Mouse (Mus musculus) ovary, postnatal 14 days (tissue): ENCODE data around the gene Smyd2.
A peak's percentile ranks its signal among the peaks of the same experiment; 100 is the strongest.

Experiments
- DNase-seq: peaks from one replicate; pipeline ENCODE4 v3.0.0; 2022; ENCODE audit warnings: low spot score

Smyd2 gene

GRCm38 (mm10) chr1:189921818-189922592, at the start of gene Smyd2:
Gene Smyd2, minus strand, starts transcription at chr1:189922363.
- DNase-seq, result peak; percentile 50

GRCm38 (mm10) chr1:189970381-189970780, 48.2 kb upstream of the Smyd2 start:
- DNase-seq, result no peak

GRCm38 (mm10) chr1:189968027-189968426, 45.9 kb upstream of the Smyd2 start:
- DNase-seq, result no peak

- no peak for DNase-seq
Observed at GRCm38 (mm10) chr1:189960481-189960880, 38.3 kb upstream of the Smyd2 start.

GRCm38 (mm10) chr1:189959802-189960201, 37.6 kb upstream of the Smyd2 start:
- DNase-seq, result no peak

GRCm38 (mm10) chr1:189951861-189952260, 29.7 kb upstream of the Smyd2 start:
- DNase-seq, result no peak

GRCm38 (mm10) chr1:189947411-189947810, 25.2 kb upstream of the Smyd2 start:
- DNase-seq, result no peak

GRCm38 (mm10) chr1:189946126-189946525, 24.0 kb upstream of the Smyd2 start:
- DNase-seq, result no peak

- DNase-seq, result no peak
Observed at GRCm38 (mm10) chr1:189941786-189942185, 19.6 kb upstream of the Smyd2 start.

GRCm38 (mm10) chr1:189936436-189937105, 14.4 kb upstream of the Smyd2 start:
- no peak for DNase-seq

- DNase-seq, result no peak
Observed at GRCm38 (mm10) chr1:189933480-189934202, 11.5 kb upstream of the Smyd2 start.

GRCm38 (mm10) chr1:189932976-189933375, 10.8 kb upstream of the Smyd2 start:
- no peak for DNase-seq

GRCm38 (mm10) chr1:189932190-189932589, 10.0 kb upstream of the Smyd2 start:
- no peak for DNase-seq

GRCm38 (mm10) chr1:189929896-189930295, 7.7 kb upstream of the Smyd2 start:
- no peak for DNase-seq

- peak; percentile 50 for DNase-seq
Observed at GRCm38 (mm10) chr1:189927644-189928043, 5.5 kb upstream of the Smyd2 start.

- no peak for DNase-seq
Observed at GRCm38 (mm10) chr1:189926279-189926678, 4.1 kb upstream of the Smyd2 start.

GRCm38 (mm10) chr1:189923871-189924568, 1.9 kb upstream of the Smyd2 start:
- no peak for DNase-seq

- DNase-seq, result no peak
Observed at GRCm38 (mm10) chr1:189923157-189923556, 994 bp upstream of the Smyd2 start.

- no peak for DNase-seq
Observed at GRCm38 (mm10) chr1:189922721-189923120, 558 bp upstream of the Smyd2 start.

GRCm38 (mm10) chr1:189921568-189921817, 670 bp downstream of the Smyd2 start:
- DNase-seq, result no peak

GRCm38 (mm10) chr1:189920701-189921567, 1.2 kb downstream of the Smyd2 start:
- no peak for DNase-seq

GRCm38 (mm10) chr1:189919756-189920155, 2.4 kb downstream of the Smyd2 start:
- no peak for DNase-seq
